Mouse (Mus musculus) lung, postnatal 0 days (tissue): ENCODE measurements at regions not wholly inside any gene's neighbourhood (a gene's known extent, or its start where the extent isn't known, plus 50 kb on each side); places are given as distances from the start of the nearest gene placed in this dataset.

Experiments used
- CTCF ChIP-seq: IDR thresholded peaks from 2 replicates; pipeline ENCODE4 v1.5.1; 2016; ENCODE audit warnings: antibody characterized with exemption, mild to moderate bottlenecking
- EP300 ChIP-seq: IDR thresholded peaks from 2 replicates; pipeline ENCODE4 v1.6.1; 2016; ENCODE audit warnings: antibody characterized with exemption, mild to moderate bottlenecking, control low read depth

- TF ChIP-seq EP300 (no peak), CTCF (no peak)
Measured at GRCm38 (mm10) chr10:85775035-85775434, 54.3 kb upstream of the Pwp1 start.
